Mouse (Mus musculus): ENCODE data around the gene Kcnj3. TPM values are rescaled to one million over a fixed set of nuclear protein-coding genes. Genes with fewer than 3 reads are reported as not detected.

The Kcnj3 gene
- 2.2 and 2.5 TPM in 2 replicates for polyA plus RNA-seq (2015; fragmentation: Nextera tagmentation; extraction: Ambion mirVana)

DNA sequence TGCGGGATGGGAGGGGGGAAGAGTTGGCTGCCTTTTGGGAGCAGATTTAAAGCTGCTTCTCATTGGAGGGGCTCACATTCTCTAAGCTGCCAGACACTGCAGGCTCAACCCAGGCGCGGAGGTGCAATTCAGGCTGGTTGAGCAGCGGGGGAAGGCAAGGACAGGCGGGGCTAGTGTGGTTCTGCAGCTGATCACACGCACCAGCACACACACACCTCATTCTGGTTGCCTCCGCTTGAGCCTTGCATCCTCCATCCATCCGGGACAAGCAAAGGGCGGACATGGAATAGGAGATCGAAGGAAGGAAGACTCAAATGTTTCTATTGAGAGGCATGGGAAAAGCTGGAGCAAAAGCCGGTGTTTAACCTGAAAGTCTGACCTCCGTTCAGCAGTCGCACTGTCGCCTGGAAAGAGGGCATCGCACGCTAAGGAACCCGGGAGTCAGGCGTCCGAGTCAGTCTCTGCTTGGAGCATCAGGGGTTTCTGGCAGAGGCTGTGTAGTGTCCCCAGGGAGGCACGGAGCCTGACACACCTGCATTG is at the start of gene Kcnj3:
Gene Kcnj3, plus strand, starts transcription at position 250 of the 540 bp plus-strand sequence.
- peak within 1 kb of the TSS; percentile 55 for H3K4me3 ChIP-seq
- H3K4me1 ChIP-seq = peaks cover 29% of the 10 kb centered on the region
- H3K9me3 ChIP-seq (replicated peaks) = no peaks in the 10 kb centered on the region
- no peak within 1 kb of the TSS for H3K27ac ChIP-seq
- H3K27me3 ChIP-seq = peaks cover 11% of the 10 kb centered on the region
- H3K36me3 ChIP-seq (ENCODE audit: poor library complexity, severe bottlenecking) = no peaks in the 10 kb centered on the region
- peak within 1 kb of the TSS; percentile 98 for H3K4me2 ChIP-seq
- WGBS = under 1% methylated on average over 20 of the region's 20 CpGs
- peak within 1 kb of the TSS; percentile 71 for H3K9ac ChIP-seq
- ATAC-seq = peak; percentile 88

DNA sequence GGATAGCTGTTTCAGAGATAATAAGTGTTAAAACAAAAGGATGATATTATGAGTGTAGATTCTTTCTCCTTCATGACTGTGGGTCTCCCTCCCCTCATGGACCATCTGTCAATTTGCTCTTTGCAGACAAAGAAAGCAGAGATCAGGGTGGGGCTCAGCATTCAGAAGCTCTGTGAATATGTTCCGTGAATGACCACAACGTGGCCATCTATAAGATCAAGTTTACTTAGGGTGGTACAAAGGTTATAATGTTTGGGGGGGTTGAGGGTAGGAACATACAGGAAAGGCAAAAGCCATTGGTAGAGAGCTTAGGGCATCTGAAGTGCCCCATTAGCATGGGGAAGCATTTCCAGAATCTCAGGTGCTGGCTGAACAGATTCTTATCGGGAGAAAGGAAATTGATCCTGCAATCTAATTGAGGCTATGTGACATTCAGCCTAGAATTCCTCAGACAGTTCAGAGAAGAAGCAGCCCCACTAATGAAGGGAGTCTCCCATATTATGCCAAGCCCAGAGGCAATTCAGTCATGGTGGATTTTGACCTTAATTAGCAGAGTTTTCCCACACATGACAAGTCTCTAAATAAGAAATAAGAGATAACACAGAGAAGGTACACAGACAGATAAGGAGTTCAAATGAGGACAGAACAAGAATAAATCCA is 45.3 kb upstream of the Kcnj3 start:
- Histone ChIP-seq H3K27me3 (no peaks in the 10 kb centered on the region), H3K4me3 (no peak overlapping the region), H3K27ac (no peak overlapping the region), H3K36me3 (ENCODE audit: poor library complexity, severe bottlenecking) (no peaks in the 10 kb centered on the region), H3K9me3 (replicated peaks) (no peaks in the 10 kb centered on the region), H3K4me1 (no peaks in the 10 kb centered on the region), H3K9ac (no peak overlapping the region), H3K4me2 (no peak overlapping the region)
- WGBS = 76% methylated on average over 3 of the region's 3 CpGs
- ATAC-seq = no peak

DNA sequence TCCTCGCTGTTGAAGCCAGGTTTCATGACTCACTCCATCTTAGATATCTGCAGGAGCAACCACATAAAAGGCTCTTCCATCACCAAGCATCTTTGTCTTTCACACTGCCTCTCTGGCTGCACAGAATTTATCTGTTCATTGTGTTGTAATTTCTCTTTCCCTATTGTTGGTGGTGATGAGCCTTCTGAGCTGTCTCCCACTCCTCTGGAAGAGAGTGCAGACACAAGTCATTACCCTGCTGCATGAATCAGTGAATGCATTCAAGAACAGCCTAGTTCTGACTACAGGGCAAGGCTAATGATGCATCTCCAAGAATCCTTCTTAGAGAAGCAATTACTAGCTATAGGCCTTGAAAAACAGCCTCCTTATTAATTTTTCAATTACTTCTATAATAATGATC is 30.5 kb upstream of the Kcnj3 start:
- Histone ChIP-seq H3K9ac (no peak overlapping the region), H3K4me2 (no peak overlapping the region), H3K27ac (no peak overlapping the region), H3K36me3 (ENCODE audit: poor library complexity, severe bottlenecking) (no peaks in the 10 kb centered on the region), H3K9me3 (replicated peaks) (no peaks in the 10 kb centered on the region), H3K4me3 (no peak overlapping the region), H3K27me3 (no peaks in the 10 kb centered on the region), H3K4me1 (no peaks in the 10 kb centered on the region)
- ATAC-seq = no peak
- 87% methylated on average over 1 of the region's 1 CpGs for WGBS

GRCm38 (mm10) chr2:55427633-55428032 is 8.1 kb upstream of the Kcnj3 start:
- no peak overlapping the region for H3K9ac ChIP-seq
- no peaks in the 10 kb centered on the region for H3K36me3 ChIP-seq (ENCODE audit: poor library complexity, severe bottlenecking)
- H3K4me3 ChIP-seq = no peak overlapping the region
- no peak for ATAC-seq
- no peaks in the 10 kb centered on the region for H3K9me3 ChIP-seq (replicated peaks)
- no peaks in the 10 kb centered on the region for H3K27me3 ChIP-seq
- WGBS = 74% methylated on average over 2 of the region's 2 CpGs
- no peak overlapping the region for H3K27ac ChIP-seq
- H3K4me2 ChIP-seq = no peak overlapping the region
- H3K4me1 ChIP-seq = no peaks in the 10 kb centered on the region

GRCm38 (mm10) chr2:55432104-55432503 is 3.7 kb upstream of the Kcnj3 start:
- no peak overlapping the region for H3K4me2 ChIP-seq
- no peak overlapping the region for H3K9ac ChIP-seq
- H3K4me1 ChIP-seq = peaks cover 20% of the 10 kb centered on the region
- H3K9me3 ChIP-seq (replicated peaks) = no peaks in the 10 kb centered on the region
- no peak overlapping the region for H3K4me3 ChIP-seq
- no peaks in the 10 kb centered on the region for H3K36me3 ChIP-seq (ENCODE audit: poor library complexity, severe bottlenecking)
- WGBS = 82% methylated on average over 4 of the region's 4 CpGs
- no peak for ATAC-seq
- H3K27ac ChIP-seq = no peak overlapping the region
- peaks cover 5% of the 10 kb centered on the region; the same call in 1 of the 2 replicates for H3K27me3 ChIP-seq

DNA sequence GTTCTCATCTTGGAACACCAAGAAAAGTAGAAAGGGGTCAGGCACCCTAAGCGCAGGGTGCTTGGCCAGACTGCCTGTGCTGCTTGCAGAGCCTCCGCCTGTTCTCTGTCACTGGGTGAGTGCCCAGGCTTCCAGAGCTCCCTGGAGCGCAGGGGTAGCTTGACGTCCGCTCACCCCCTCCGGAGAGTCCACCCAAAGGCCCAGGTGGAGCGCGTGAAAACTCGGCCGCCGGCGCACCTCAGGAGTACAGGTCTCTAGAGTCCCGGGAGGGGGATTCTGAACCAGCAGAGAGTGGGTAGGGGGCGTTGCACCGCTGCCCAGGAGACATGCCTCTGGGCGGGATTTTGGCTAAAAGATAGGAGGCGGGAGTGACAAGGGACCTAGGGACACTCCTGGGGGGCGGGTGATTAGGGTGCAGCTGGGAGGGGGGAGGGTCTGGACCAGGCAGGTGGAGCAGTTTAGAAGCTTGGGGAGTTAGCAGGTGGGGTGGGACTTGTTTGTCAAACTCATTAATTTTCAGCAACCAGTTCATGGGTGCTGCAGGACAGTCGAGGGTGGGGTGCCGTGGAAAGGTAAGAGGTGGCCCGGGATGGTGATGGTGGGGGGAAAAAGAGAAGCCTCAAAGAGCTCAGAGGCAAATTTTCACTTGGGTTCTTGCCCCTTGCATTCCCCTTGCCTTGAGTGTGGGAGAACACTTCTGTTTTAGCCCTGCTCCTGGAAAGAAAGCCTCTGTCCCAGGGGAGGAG is 664 bp downstream of the Kcnj3 start:
- Histone ChIP-seq H3K9me3 (replicated peaks) (no peaks in the 10 kb centered on the region), H3K27ac (no peak overlapping the region), H3K27me3 (peaks cover 11% of the 10 kb centered on the region), H3K4me2 (peak overlapping the region; percentile 98), H3K36me3 (ENCODE audit: poor library complexity, severe bottlenecking) (no peaks in the 10 kb centered on the region), H3K4me3 (peak overlapping the region; percentile 55), H3K9ac (peak overlapping the region; percentile 71), H3K4me1 (peaks cover 29% of the 10 kb centered on the region)
- peak; percentile 62 for ATAC-seq
- 0% methylated on average over 21 of the region's 21 CpGs for WGBS

DNA sequence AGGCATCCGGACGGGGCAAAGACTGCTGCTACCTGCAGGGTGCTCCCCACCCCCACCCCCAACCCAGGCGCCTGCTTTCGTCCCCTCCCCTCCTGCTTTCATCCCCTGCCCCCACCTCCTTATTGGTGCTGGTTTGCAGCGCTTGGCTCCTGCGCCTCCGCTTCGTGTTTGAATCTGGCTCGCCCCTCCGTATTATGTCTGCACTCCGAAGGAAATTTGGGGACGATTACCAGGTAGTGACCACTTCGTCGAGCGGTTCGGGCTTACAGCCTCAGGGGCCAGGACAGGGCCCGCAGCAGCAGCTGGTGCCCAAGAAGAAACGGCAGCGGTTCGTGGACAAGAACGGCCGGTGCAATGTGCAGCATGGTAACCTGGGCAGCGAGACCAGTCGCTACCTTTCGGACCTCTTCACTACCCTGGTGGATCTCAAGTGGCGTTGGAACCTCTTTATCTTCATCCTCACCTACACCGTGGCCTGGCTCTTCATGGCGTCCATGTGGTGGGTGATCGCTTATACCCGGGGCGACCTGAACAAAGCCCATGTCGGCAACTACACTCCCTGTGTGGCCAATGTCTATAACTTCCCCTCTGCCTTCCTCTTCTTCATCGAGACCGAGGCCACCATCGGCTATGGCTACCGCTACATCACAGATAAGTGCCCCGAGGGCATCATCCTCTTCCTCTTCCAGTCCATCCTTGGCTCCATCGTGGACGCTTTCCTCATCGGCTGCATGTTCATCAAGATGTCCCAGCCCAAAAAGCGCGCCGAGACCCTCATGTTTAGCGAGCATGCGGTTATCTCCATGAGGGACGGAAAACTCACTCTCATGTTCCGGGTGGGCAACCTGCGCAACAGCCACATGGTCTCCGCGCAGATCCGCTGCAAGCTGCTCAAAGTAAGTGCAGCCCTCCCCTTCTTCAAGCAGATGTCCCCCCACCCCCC is 1.5 kb downstream of the Kcnj3 start:
- peak overlapping the region; percentile 71 for H3K9ac ChIP-seq
- peak overlapping the region; percentile 55 for H3K4me3 ChIP-seq
- H3K4me2 ChIP-seq = peak overlapping the region; percentile 98
- H3K27ac ChIP-seq = no peak overlapping the region
- H3K36me3 ChIP-seq (ENCODE audit: poor library complexity, severe bottlenecking) = no peaks in the 10 kb centered on the region
- WGBS = under 1% methylated on average over 51 of the region's 51 CpGs
- ATAC-seq = peak; percentile 52
- H3K27me3 ChIP-seq = peaks cover 11% of the 10 kb centered on the region
- H3K4me1 ChIP-seq = peaks cover 29% of the 10 kb centered on the region
- no peaks in the 10 kb centered on the region for H3K9me3 ChIP-seq (replicated peaks)

DNA sequence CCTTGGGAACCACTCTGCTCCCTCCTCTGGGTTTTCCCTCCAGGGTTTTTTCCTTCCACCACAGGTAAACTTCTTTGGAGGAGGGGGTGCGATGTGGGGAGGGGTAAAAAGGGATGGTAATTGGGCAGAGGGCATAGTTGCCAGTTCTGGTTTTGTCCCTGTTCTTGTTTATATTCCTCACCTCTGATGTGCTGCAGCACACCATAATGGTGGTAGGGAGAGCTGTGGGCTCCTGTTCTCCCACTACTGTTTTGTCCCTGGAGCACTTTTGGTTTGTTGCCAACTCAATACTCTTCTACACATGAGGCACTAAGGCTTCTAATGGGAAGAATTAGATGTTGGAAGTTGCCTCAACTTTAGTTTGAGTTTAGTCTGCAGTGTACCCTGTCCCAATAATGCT is 2.2 kb downstream of the Kcnj3 start:
- WGBS = 0% methylated on average over 1 of the region's 1 CpGs
- Histone ChIP-seq H3K27ac (no peak overlapping the region), H3K4me3 (peak overlapping the region; percentile 55), H3K9ac (no peak overlapping the region), H3K9me3 (replicated peaks) (no peaks in the 10 kb centered on the region), H3K4me2 (peak overlapping the region; percentile 98), H3K36me3 (ENCODE audit: poor library complexity, severe bottlenecking) (no peaks in the 10 kb centered on the region), H3K4me1 (peaks cover 29% of the 10 kb centered on the region), H3K27me3 (peaks cover 11% of the 10 kb centered on the region)
- no peak; the same call in 1 of the 2 replicates for ATAC-seq

- H3K4me2 ChIP-seq = no peak overlapping the region
- no peak overlapping the region for H3K9ac ChIP-seq
- H3K27me3 ChIP-seq = peaks cover 9% of the 10 kb centered on the region
- no peaks in the 10 kb centered on the region for H3K9me3 ChIP-seq (replicated peaks)
- H3K4me3 ChIP-seq = no peak overlapping the region
- no peak for ATAC-seq
- H3K36me3 ChIP-seq (ENCODE audit: poor library complexity, severe bottlenecking) = no peaks in the 10 kb centered on the region
- peaks cover 29% of the 10 kb centered on the region for H3K4me1 ChIP-seq
- H3K27ac ChIP-seq = no peak overlapping the region
Measured at GRCm38 (mm10) chr2:55439211-55439610, 3.4 kb downstream of the Kcnj3 start.

DNA sequence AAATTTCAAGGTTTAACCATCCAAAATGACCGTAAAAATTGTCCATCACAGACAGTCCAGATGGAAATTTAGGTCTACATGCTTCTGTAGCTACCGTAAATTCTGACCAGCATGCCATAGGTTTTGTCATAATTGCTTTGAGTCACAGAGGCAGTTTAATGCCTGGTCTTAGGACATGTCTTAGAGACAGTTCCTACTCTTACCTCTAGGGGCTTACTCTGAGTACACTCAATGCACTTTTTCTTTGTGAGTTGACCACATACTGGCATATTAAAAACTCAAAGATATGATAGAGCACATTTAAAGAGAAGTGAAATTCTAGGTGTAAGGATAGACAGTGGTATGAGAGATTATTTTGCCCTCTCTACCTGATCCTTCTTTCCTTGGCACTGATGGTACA is 6.2 kb downstream of the Kcnj3 start:
- no peak overlapping the region for H3K4me2 ChIP-seq
- peaks cover 6% of the 10 kb centered on the region for H3K27me3 ChIP-seq
- WGBS = 75% methylated on average over 2 of the region's 2 CpGs
- no peak overlapping the region for H3K9ac ChIP-seq
- no peak overlapping the region for H3K4me3 ChIP-seq
- no peak overlapping the region for H3K27ac ChIP-seq
- ATAC-seq = no peak
- no peaks in the 10 kb centered on the region for H3K9me3 ChIP-seq (replicated peaks)
- H3K36me3 ChIP-seq (ENCODE audit: poor library complexity, severe bottlenecking) = no peaks in the 10 kb centered on the region
- 0 out of 2 replicates have a peak, but pooled peaks cover 14% of the 10 kb centered on the region for H3K4me1 ChIP-seq

DNA sequence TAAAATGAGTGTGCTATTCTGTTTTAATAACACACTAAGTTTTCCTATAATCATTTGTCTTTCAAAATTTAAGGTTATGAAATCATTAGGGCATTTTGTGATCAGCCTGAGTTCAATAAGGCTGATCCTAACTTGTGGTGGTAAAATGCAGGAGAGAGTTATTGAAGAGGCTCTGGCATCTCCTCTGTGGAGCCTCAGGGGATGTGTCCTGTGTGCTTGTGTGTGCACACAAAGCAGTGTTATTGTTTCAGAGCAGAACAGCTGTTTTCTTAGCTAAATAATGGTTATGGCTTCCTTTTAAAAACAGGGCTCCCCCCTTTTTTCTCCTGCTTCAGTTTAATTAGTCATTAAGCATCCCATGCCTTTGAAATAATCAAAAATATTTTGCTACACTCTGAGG is 11.5 kb downstream of the Kcnj3 start:
- no peak overlapping the region for H3K4me2 ChIP-seq
- ATAC-seq = no peak

More for the DNA sequence above, 11.5 kb downstream of the Kcnj3 start:
- Histone ChIP-seq H3K4me1 (0 out of 2 replicates have a peak, but pooled peaks cover 4% of the 10 kb centered on the region), H3K27ac (no peak overlapping the region), H3K36me3 (ENCODE audit: poor library complexity, severe bottlenecking) (no peaks in the 10 kb centered on the region), H3K9ac (no peak overlapping the region), H3K27me3 (no peaks in the 10 kb centered on the region), H3K9me3 (replicated peaks) (no peaks in the 10 kb centered on the region), H3K4me3 (no peak overlapping the region)
